Mouse (Mus musculus): Measurements from ENCODE around the gene Prr18. TPM values are rescaled to one million over a fixed set of nuclear protein-coding genes. Genes with fewer than 3 reads are reported as not detected.

Gene Prr18
- polyA plus RNA-seq, 1 experiment from 2014 or later = not detected

DNA sequence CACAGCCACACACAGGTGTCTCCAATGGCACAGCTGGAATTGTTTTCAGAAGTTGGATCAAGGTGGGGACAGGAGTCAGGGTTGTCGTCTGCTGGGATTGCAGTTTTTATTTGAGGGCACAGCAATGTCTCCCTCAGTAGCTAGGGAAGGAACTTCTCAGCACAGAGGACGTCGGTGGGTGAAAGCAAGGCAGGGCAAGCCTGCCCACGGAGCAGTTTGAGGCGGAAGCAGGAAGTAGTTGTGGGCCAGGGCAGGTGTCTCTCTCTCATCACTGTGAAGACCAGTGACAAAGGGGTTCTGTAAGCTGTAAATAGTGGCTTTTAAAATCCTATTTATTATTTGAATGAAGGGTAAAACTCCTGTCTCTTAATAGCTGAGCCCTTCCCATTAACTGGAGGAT is 5.4 kb downstream of the Prr18 start:
- no peak overlapping the region for H3K9ac ChIP-seq (ENCODE audit: low read length)
- H3K4me2 ChIP-seq (ENCODE audit: low read length) = no peak overlapping the region
- 46% methylated on average over 5 of the region's 5 CpGs for WGBS
- peaks cover 2 to 10% of the 10 kb centered on the region in 2 experiments; a peak in 1 of 4 replicates for H3K4me1 ChIP-seq (ENCODE audit: control insufficient read depth in 2 of 2, insufficient read depth in 2 of 2, low read length in 2 of 2)
- H3K27me3 ChIP-seq (ENCODE audit: control insufficient read depth, insufficient read depth, low read length) = peaks cover 50% of the 10 kb centered on the region
- no peaks in the 10 kb centered on the region for H3K36me3 ChIP-seq (ENCODE audit: control insufficient read depth, insufficient read depth, low read length)
- H3K4me3 ChIP-seq (ENCODE audit: control insufficient read depth in 1 of 2, insufficient read depth in 1 of 2, low read depth in 1 of 2, low read length in 2 of 2) = no peak overlapping the region
- no peak for ATAC-seq (ENCODE audit: insufficient number of reproducible peaks, insufficient read depth, low FRiP score, low read depth)
- H3K9me3 ChIP-seq (ENCODE audit: control insufficient read depth, low read length) = no peaks in the 10 kb centered on the region
- H3K27ac ChIP-seq (replicated peaks in 1 of 2; ENCODE audit: control insufficient read depth in 1 of 2, insufficient read depth in 1 of 2, low read depth in 2 of 2, low read length in 2 of 2) = no peak overlapping the region

DNA sequence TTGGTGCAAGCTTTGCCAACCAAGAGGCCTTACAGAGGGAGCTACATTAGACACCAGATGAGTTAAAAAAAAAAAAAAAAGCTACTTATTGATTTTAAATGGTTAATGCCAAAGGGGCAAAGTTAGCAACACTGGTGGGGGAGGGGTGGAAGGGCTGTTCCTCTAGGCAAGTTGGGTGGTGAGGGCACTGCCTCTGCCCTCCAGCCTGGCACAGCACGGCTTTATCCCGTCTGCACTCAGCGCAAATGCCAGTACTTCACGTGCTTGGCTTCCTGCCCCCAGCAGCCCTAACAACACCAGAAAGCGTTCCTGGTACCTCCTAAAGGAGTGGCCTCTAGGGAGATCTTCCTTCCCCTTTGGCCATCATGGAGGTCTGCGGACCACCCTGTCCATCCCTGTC is 6.2 kb downstream of the Prr18 start:
- ATAC-seq (ENCODE audit: insufficient number of reproducible peaks, insufficient read depth, low FRiP score, low read depth) = no peak
- no peaks in the 10 kb centered on the region for H3K36me3 ChIP-seq (ENCODE audit: control insufficient read depth, insufficient read depth, low read length)
- no peak overlapping the region for H3K9ac ChIP-seq (ENCODE audit: low read length)
- no peak overlapping the region for H3K4me3 ChIP-seq (ENCODE audit: control insufficient read depth in 1 of 2, insufficient read depth in 1 of 2, low read depth in 1 of 2, low read length in 2 of 2)
- H3K4me2 ChIP-seq (ENCODE audit: low read length) = no peak overlapping the region
- H3K27ac ChIP-seq (replicated peaks in 1 of 2; ENCODE audit: control insufficient read depth in 1 of 2, insufficient read depth in 1 of 2, low read depth in 2 of 2, low read length in 2 of 2) = no peak overlapping the region
- WGBS = 80% methylated on average over 6 of the region's 6 CpGs
- H3K27me3 ChIP-seq (ENCODE audit: control insufficient read depth, insufficient read depth, low read length) = peaks cover 48% of the 10 kb centered on the region
- H3K9me3 ChIP-seq (ENCODE audit: control insufficient read depth, low read length) = no peaks in the 10 kb centered on the region
- peaks cover 2 to 10% of the 10 kb centered on the region in 2 experiments; a peak in 1 of 4 replicates for H3K4me1 ChIP-seq (ENCODE audit: control insufficient read depth in 2 of 2, insufficient read depth in 2 of 2, low read length in 2 of 2)

DNA sequence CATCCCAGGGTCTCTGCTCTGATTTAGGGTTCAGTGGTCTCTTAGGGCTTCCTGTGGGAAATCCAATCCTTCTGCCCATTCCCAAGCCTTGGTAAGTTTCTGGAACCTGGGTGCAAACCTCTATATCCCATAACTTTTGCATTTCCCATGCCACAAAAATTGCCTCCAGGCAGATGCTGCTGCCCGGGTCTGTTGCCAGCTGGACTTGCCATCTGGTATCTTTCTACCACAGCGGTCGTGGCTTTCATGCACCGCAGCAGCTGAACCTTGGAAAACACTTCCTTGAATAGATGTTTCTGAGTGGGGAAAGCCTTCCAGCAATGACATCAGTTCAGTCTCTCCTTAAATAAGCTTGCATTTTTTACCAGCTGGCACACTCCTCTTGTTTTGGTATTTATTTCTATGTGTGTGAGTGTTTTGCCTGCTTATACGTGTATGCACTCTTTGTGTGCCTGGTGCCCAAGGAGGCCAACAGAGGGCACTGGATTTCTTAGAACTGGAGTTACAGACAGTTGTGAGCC is 10.6 kb downstream of the Prr18 start:
- no peaks in the 10 kb centered on the region for H3K4me1 ChIP-seq (ENCODE audit: control insufficient read depth in 2 of 2, insufficient read depth in 2 of 2, low read length in 2 of 2)
- no peaks in the 10 kb centered on the region for H3K9me3 ChIP-seq (ENCODE audit: control insufficient read depth, low read length)
- peaks cover 5% of the 10 kb centered on the region; the same call in 1 of the 2 replicates for H3K27me3 ChIP-seq (ENCODE audit: control insufficient read depth, insufficient read depth, low read length)
- no peaks in the 10 kb centered on the region for H3K36me3 ChIP-seq (ENCODE audit: control insufficient read depth, insufficient read depth, low read length)
- no peak for ATAC-seq (ENCODE audit: insufficient number of reproducible peaks, insufficient read depth, low FRiP score, low read depth)
- no peak overlapping the region for H3K4me2 ChIP-seq (ENCODE audit: low read length)
- no peak overlapping the region for H3K9ac ChIP-seq (ENCODE audit: low read length)
- no peak overlapping the region for H3K27ac ChIP-seq (replicated peaks in 1 of 2; ENCODE audit: control insufficient read depth in 1 of 2, insufficient read depth in 1 of 2, low read depth in 2 of 2, low read length in 2 of 2)
- no peak overlapping the region for H3K4me3 ChIP-seq (ENCODE audit: control insufficient read depth in 1 of 2, insufficient read depth in 1 of 2, low read depth in 1 of 2, low read length in 2 of 2)
- 85% methylated on average over 5 of the region's 5 CpGs for WGBS

DNA sequence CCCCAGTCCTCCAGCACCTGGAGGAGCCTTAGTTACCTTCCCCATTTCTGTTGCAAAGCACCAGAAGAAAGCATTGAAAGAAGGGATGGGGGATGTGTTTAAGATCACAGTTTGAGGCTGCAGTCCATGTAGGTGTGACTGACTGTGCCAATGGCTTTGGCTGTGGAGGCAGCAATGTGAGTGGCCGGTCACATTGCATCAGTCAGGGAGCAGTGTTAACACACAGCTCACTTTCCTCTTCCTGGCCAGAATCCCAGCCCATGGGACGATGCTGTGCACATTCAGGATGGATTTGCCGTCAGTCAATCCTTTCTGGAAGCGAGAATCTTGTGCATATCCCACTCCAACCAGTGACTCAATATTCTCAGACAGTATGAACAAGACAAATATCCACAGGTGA is 11.7 kb downstream of the Prr18 start:
- H3K4me3 ChIP-seq (ENCODE audit: control insufficient read depth in 1 of 2, insufficient read depth in 1 of 2, low read depth in 1 of 2, low read length in 2 of 2) = no peak overlapping the region
- H3K4me1 ChIP-seq (ENCODE audit: control insufficient read depth in 2 of 2, insufficient read depth in 2 of 2, low read length in 2 of 2) = no peaks in the 10 kb centered on the region
- H3K27me3 ChIP-seq (ENCODE audit: control insufficient read depth, insufficient read depth, low read length) = no peaks in the 10 kb centered on the region
- H3K27ac ChIP-seq (replicated peaks in 1 of 2; ENCODE audit: control insufficient read depth in 1 of 2, insufficient read depth in 1 of 2, low read depth in 2 of 2, low read length in 2 of 2) = no peak overlapping the region
- WGBS = 85% methylated on average over 4 of the region's 4 CpGs
- H3K9me3 ChIP-seq (ENCODE audit: control insufficient read depth, low read length) = no peaks in the 10 kb centered on the region
- no peak for ATAC-seq (ENCODE audit: insufficient number of reproducible peaks, insufficient read depth, low FRiP score, low read depth)
- no peak overlapping the region for H3K9ac ChIP-seq (ENCODE audit: low read length)
- no peak overlapping the region for H3K4me2 ChIP-seq (ENCODE audit: low read length)
- H3K36me3 ChIP-seq (ENCODE audit: control insufficient read depth, insufficient read depth, low read length) = no peaks in the 10 kb centered on the region

DNA sequence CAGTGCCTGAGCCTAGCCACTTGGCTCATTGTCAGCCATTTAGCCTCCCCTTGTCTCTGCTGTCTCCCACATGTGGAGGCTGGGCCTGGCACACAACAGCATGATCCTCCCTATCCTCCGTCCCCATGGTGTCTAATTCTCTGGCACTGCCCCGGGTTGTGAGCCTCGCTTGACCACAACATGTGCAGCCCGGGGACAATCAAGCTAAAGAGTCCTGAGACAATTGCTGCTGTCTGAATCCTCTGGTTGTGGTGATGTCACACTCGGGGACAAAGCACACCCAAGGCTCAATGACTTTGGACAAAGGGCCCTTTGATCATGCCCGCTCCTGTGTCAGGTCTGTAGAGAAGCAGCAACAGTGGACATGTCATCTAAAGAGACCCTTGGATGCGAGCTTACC is 13.8 kb downstream of the Prr18 start:
- 70% methylated on average over 7 of the region's 7 CpGs for WGBS
- H3K9ac ChIP-seq (ENCODE audit: low read length) = no peak overlapping the region
- no peaks in the 10 kb centered on the region for H3K4me1 ChIP-seq (ENCODE audit: control insufficient read depth in 2 of 2, insufficient read depth in 2 of 2, low read length in 2 of 2)
- H3K9me3 ChIP-seq (ENCODE audit: control insufficient read depth, low read length) = no peaks in the 10 kb centered on the region
- no peak for ATAC-seq (ENCODE audit: insufficient number of reproducible peaks, insufficient read depth, low FRiP score, low read depth)
- H3K27me3 ChIP-seq (ENCODE audit: control insufficient read depth, insufficient read depth, low read length) = no peaks in the 10 kb centered on the region
- H3K27ac ChIP-seq (replicated peaks in 1 of 2; ENCODE audit: control insufficient read depth in 1 of 2, insufficient read depth in 1 of 2, low read depth in 2 of 2, low read length in 2 of 2) = no peak overlapping the region
- no peaks in the 10 kb centered on the region for H3K36me3 ChIP-seq (ENCODE audit: control insufficient read depth, insufficient read depth, low read length)
- H3K4me3 ChIP-seq (ENCODE audit: control insufficient read depth in 1 of 2, insufficient read depth in 1 of 2, low read depth in 1 of 2, low read length in 2 of 2) = no peak overlapping the region
- H3K4me2 ChIP-seq (ENCODE audit: low read length) = no peak overlapping the region

DNA sequence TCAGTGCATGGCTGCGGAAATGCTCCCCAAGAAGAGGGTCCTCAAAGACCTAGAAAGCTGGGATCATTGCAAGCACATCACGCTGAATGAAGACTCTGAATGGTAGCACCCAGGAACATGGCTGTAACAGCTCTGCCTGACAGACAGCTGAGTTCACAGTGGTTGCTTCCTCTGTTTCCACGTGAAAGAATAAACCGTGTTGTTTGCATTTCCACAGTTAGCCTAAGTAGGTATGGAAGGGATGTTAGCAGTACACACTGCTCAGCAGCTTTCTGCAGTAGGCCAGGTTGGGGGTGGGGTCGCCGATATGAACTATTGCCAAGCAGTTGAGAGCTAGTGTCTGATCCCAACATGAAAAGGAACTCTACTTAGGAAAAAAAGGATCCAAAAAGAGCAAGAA is 18.4 kb downstream of the Prr18 start, which contains the start of gene T2:
Gene T2, plus strand, starts transcription at position 301 of the 400 bp plus-strand sequence.
- WGBS = 79% methylated on average over 6 of the region's 6 CpGs
- Histone ChIP-seq H3K9me3 (ENCODE audit: control insufficient read depth, low read length) (no peaks in the 10 kb centered on the region), H3K4me1 (ENCODE audit: control insufficient read depth in 2 of 2, insufficient read depth in 2 of 2, low read length in 2 of 2) (no peaks in the 10 kb centered on the region), H3K4me2 (ENCODE audit: low read length) (no peak within 1 kb of the TSS), H3K4me3 (ENCODE audit: control insufficient read depth in 1 of 2, insufficient read depth in 1 of 2, low read depth in 1 of 2, low read length in 2 of 2) (no peak within 1 kb of the TSS), H3K27me3 (ENCODE audit: control insufficient read depth, insufficient read depth, low read length) (no peaks in the 10 kb centered on the region), H3K27ac (replicated peaks in 1 of 2; ENCODE audit: control insufficient read depth in 1 of 2, insufficient read depth in 1 of 2, low read depth in 2 of 2, low read length in 2 of 2) (no peak within 1 kb of the TSS), H3K36me3 (ENCODE audit: control insufficient read depth, insufficient read depth, low read length) (no peaks in the 10 kb centered on the region), H3K9ac (ENCODE audit: low read length) (no peak within 1 kb of the TSS)
- ATAC-seq (ENCODE audit: insufficient number of reproducible peaks, insufficient read depth, low FRiP score, low read depth) = no peak

DNA sequence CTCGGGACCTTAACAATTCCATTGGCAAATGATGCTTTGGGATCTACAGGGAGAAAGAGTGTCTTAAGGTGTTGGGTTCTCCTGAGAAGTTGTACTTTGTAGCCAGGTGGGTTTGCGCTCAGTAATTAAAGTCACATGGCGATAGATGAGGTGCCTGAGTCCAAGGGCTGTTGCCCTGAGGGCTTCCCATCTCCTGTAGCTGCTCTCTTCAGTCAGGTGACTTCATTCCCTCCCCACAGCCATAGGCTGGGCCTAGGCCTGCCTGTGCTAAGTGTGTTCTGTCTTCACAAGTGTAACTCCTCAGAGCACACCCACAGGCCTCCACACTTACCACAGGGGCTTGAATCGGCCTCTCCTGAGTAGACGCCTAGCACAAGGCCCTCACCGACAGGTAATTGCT is 20.2 kb downstream of the Prr18 start:
- 84% methylated on average over 6 of the region's 6 CpGs for WGBS
- ATAC-seq (ENCODE audit: insufficient number of reproducible peaks, insufficient read depth, low FRiP score, low read depth) = no peak
- H3K36me3 ChIP-seq (ENCODE audit: control insufficient read depth, insufficient read depth, low read length) = no peaks in the 10 kb centered on the region
- H3K4me2 ChIP-seq (ENCODE audit: low read length) = no peak overlapping the region
- no peaks in the 10 kb centered on the region for H3K9me3 ChIP-seq (ENCODE audit: control insufficient read depth, low read length)
- H3K27ac ChIP-seq (replicated peaks in 1 of 2; ENCODE audit: control insufficient read depth in 1 of 2, insufficient read depth in 1 of 2, low read depth in 2 of 2, low read length in 2 of 2) = no peak overlapping the region
- H3K4me3 ChIP-seq (ENCODE audit: control insufficient read depth in 1 of 2, insufficient read depth in 1 of 2, low read depth in 1 of 2, low read length in 2 of 2) = no peak overlapping the region
- 0 out of 2 replicates have a peak, but pooled peaks cover 6% of the 10 kb centered on the region for H3K27me3 ChIP-seq (ENCODE audit: control insufficient read depth, insufficient read depth, low read length)
- H3K4me1 ChIP-seq (ENCODE audit: control insufficient read depth in 2 of 2, insufficient read depth in 2 of 2, low read length in 2 of 2) = no peaks in the 10 kb centered on the region
- no peak overlapping the region for H3K9ac ChIP-seq (ENCODE audit: low read length)

DNA sequence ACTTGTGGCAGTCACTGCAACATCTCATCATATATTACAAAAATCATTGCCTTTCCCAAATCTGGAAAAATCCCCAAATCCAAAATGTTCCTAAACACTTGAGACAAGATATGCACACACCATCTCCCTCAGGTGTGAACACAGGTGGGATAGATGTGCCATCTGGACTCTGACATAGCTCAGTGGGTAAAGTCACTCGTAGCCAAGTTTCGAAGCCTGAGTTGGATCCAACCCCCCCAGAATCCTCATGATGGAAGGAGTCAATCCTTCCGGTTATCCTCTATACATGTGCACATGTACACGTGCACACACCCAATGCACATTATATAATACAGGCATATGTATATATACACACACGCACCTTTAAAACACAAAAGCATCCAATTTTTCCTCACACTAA is 23.6 kb downstream of the Prr18 start:
- Histone ChIP-seq H3K9me3 (ENCODE audit: control insufficient read depth, low read length) (no peaks in the 10 kb centered on the region), H3K4me2 (ENCODE audit: low read length) (no peak overlapping the region), H3K4me1 (ENCODE audit: control insufficient read depth in 2 of 2, insufficient read depth in 2 of 2, low read length in 2 of 2) (no peaks in the 10 kb centered on the region), H3K4me3 (ENCODE audit: control insufficient read depth in 1 of 2, insufficient read depth in 1 of 2, low read depth in 1 of 2, low read length in 2 of 2) (no peak overlapping the region), H3K9ac (ENCODE audit: low read length) (no peak overlapping the region), H3K36me3 (ENCODE audit: control insufficient read depth, insufficient read depth, low read length) (no peaks in the 10 kb centered on the region), H3K27ac (replicated peaks in 1 of 2; ENCODE audit: control insufficient read depth in 1 of 2, insufficient read depth in 1 of 2, low read depth in 2 of 2, low read length in 2 of 2) (no peak overlapping the region), H3K27me3 (ENCODE audit: control insufficient read depth, insufficient read depth, low read length) (peaks cover 15% of the 10 kb centered on the region)
- WGBS = 86% methylated on average over 5 of the region's 5 CpGs
- ATAC-seq (ENCODE audit: insufficient number of reproducible peaks, insufficient read depth, low FRiP score, low read depth) = no peak

Measured in heart, embryonic 14.5 days (tissue).